Mouse (Mus musculus) retina, embryonic 14.5 days (tissue): Measurements from ENCODE around the gene Xiap.

ENCODE experiments used
- DNase-seq: peaks from one replicate; pipeline ENCODE4 v3.0.0-alpha.2; 2015; ENCODE audit warnings: low spot score

The Xiap gene

GRCm38 (mm10) chrX:42087731-42088130 lies 28.3 kb downstream of the Xiap start:
- DNase-seq: no peak

- no peak for DNase-seq
Observed at GRCm38 (mm10) chrX:42088136-42088535, 28.7 kb downstream of the Xiap start.

GRCm38 (mm10) chrX:42107137-42107536 lies 47.7 kb downstream of the Xiap start:
- DNase-seq: no peak

- no peak for DNase-seq
Observed at GRCm38 (mm10) chrX:42110585-42110984, 51.1 kb downstream of the Xiap start.

- DNase-seq: no peak
Observed at GRCm38 (mm10) chrX:42119442-42120048, 60.1 kb downstream of the Xiap start.

- DNase-seq: no peak
Observed at GRCm38 (mm10) chrX:42124963-42125697, 65.7 kb downstream of the Xiap start.

- DNase-seq: no peak
Observed at GRCm38 (mm10) chrX:42139882-42140281, 80.4 kb downstream of the Xiap start.

- DNase-seq: no peak
Observed at GRCm38 (mm10) chrX:42142620-42143019, 83.1 kb downstream of the Xiap start.

- no peak for DNase-seq
Observed at GRCm38 (mm10) chrX:42143991-42144390, 84.5 kb downstream of the Xiap start.

- no peak for DNase-seq
Observed at GRCm38 (mm10) chrX:42148016-42148451, 88.6 kb downstream of the Xiap start.

- DNase-seq: peak; percentile 85
Observed at GRCm38 (mm10) chrX:42148788-42149556, 89.5 kb downstream of the Xiap start, which contains the start of gene Stag2. Stag2 (plus strand) TSS chrX:42149317.

- peak; percentile 58 for DNase-seq
Observed at GRCm38 (mm10) chrX:42149557-42150345, 90.3 kb downstream of the Xiap start.

GRCm38 (mm10) chrX:42150346-42151023 lies 91.0 kb downstream of the Xiap start:
- DNase-seq: peak; percentile 84

- no peak for DNase-seq
Observed at GRCm38 (mm10) chrX:42151024-42151754, 91.7 kb downstream of the Xiap start.

- DNase-seq: peak; percentile 72
Observed at GRCm38 (mm10) chrX:42151903-42152369, 92.5 kb downstream of the Xiap start.

- DNase-seq: no peak
Observed at GRCm38 (mm10) chrX:42153056-42153455, 93.6 kb downstream of the Xiap start.
